Mouse (Mus musculus) embryo, embryonic 10 days (tissue): ENCODE measurements around the gene Aida.
"Not testable (repeated sequence)": the region's sequence is repeated elsewhere in the genome, so short reads cannot be mapped to it uniquely, and the experiment has no call there.

ENCODE experiments used
- DNase-seq: peaks from one replicate; pipeline ENCODE4 v3.0.0-alpha.2; 2015; ENCODE audit warnings: low spot score

The Aida gene

DNA sequence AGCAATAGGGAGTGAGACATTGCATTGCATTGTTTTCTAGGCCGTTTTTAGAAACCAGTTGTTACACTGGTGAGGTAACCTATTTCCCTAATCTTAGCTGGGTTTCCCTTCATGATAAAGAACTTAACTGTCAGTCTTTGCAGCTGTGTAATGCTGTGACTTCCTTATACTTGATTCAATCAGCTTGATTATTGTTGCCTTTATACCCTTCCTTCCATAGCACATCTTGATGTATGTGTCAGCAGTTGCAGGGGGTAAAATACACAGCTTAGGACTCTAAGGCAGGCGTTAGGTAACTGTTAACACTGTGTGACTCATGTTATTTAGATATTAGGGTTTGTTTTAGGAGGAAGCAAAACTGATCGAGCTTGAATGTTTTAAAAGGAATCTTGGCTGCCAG, 24.3 kb downstream of the Aida start:
- DNase-seq, result no peak

DNA sequence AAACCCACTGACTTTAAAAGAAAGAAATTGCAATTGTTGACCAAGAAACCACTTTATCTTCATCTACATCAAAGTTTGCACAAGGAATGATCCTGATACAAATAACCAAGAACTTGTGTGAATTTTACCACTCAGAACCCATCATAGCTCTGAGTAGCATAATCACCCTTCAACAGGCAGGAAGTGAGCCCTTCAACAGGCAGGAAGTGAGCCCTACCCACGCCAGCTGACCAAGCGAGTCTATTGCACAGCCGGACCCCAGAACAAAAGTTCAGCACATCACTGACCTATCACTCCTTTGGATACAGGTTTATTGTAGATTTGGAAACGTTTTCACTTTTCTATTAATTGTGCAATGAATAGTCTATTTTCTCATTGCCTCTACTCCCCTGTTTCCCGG, 26.1 kb downstream of the Aida start:
- not testable (repeated sequence) for DNase-seq

- DNase-seq, result no peak
Measured at GRCm38 (mm10) chr1:183323923-183324322, 27.5 kb downstream of the Aida start.

GRCm38 (mm10) chr1:183324433-183324832, 28.0 kb downstream of the Aida start:
- DNase-seq, result no peak

GRCm38 (mm10) chr1:183327171-183327570, 30.8 kb downstream of the Aida start:
- DNase-seq, result no peak

GRCm38 (mm10) chr1:183342902-183343301, 46.5 kb downstream of the Aida start:
- not testable (repeated sequence) for DNase-seq

- DNase-seq, result peak; percentile 91
Measured at GRCm38 (mm10) chr1:183344886-183345816, 48.8 kb downstream of the Aida start.

DNA sequence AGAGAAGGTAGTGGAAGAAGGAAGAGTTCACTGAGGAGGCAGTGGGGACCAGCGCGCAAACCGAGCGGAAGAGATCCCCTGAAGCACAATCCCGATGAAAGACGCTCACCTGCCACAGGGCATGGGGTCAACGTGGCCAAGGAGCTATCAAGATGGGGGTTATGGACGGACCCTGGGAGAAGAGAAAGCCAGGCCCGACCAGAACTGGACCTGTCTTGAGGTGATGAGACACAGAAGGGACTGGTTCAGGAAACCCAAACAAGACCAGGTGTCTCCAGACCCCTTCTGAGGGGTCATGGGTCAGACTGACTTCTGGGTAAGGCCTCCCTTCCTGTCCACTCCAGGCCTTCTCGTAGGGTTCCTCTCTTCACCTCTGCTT, 49.4 kb downstream of the Aida start:
- no peak for DNase-seq

DNA sequence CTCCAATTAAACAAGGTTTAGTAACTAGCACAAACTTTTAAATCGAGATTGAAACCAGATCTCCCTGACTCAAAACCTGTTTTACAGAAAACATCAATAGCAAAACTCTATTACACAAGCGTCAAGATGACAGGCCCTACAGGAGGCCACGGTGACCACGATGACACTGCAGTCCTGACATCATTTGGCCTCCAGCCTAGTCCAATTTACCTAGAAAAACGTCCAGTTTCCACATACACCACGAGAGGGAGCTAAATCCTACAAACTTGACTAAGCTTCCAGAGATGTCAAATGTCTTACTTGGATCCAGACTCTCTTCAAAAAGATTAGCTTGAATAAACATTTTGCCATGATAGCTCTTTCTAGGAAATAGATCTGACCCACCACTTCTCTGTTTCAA, 53.5 kb downstream of the Aida start:
- peak; percentile 81 for DNase-seq

- no peak for DNase-seq
Measured at GRCm38 (mm10) chr1:183358901-183359300, 62.5 kb downstream of the Aida start.

DNA sequence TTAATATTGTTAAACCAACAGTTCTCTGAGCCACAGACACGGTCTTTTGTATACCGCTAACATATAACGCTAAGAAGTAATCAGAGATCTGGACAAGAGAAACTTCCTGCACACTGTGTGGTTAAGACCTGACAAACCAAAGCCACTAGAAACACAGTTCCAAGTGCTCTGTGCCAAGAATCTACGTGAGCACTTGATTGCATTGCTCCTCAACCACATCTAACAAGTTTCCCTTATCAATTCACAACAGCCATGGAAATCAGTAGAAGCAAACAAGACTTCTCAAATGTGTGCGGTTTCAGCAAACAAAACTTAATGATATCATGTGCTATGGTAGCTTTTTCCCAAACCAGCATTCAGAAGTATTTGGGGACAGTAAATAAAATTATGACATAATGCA, 65.9 kb downstream of the Aida start:
- DNase-seq, result no peak

DNA sequence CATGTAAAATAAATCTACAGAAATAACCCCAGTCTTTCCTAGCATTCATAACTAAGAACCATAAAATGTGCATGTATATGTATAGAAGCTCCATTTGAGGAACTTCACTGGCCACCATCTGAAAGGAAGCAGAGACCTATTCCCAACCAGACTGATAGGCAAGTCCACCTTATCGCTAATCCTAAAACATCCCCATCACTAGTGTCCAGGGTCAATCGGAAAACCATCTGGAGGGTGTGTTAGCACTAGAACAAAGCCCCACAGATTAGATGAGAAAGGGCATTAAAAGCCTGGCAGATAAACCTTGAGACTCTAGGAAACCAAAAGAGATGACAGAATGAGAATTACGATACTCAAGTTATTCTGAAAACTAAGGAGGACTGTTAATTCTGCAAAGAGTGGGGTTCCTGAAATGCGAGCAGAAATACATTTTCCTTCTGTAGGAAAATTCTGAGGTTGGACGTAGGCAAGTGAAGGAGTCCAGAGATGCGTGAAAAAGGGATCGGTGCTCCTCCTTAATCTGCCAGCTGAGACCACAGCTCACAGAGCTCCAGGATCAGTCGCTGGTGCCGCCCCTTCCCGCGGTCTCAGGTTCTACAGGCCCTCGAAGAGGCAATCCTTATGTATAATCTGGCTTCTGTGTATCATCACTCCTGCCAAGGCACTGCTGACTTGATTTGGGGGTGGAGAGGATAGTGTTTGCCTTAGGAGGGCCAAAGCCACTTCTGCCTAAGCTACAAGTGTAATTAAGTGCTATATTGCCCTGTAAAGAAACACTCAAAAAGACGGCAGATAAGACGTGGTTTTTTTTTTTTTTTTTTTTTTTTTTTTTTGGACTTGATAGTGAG, 66.6 kb downstream of the Aida start:
- no peak for DNase-seq

DNA sequence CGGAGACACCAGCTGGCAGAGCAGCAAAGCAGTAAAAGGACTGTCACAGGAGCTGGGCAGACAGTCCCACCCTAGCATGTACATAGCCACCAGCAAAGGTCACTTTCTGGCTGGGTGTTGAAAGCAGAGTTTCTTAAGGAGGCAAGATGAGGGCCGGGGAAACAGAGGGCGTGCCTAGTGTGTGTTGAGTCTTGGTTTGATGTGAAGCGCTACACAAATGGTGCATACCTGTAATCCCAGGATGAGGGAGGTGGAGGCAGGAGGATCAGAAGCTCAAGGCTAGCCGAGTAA, 67.1 kb downstream of the Aida start:
- no peak for DNase-seq

- DNase-seq, result no peak
Measured at GRCm38 (mm10) chr1:183366361-183366760, 70.0 kb downstream of the Aida start.

- peak; percentile 20 for DNase-seq
Measured at GRCm38 (mm10) chr1:183368601-183369400, 72.4 kb downstream of the Aida start.

DNA sequence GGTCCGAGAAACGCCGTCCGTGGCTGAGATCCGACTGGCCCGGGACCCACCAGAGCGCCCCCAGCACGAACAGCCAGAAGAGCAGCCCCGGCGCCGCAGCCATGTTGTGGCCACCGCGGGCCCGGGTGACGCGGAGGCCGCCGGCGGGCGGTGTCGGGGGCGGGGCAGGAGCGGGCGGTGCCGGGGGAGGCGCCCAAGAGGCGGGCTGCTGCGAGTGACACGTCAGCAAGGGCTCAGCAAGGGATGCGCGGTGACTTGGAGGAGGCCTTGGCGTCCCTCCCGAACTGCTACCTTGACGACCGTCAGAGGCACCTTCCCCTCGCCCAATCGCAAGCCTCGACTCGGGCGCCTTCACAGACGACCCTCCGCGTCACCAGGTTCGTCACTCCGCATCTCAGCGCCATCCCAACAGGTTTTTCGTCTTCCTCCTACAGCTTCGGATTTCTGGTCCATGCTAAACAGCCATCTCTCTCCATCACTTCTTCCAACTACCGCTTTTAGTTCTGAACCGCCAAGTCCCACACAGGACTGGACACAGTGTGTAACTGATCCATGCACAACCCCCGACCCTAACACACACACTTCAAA, 73.1 kb downstream of the Aida start, which contains the start of gene Mia3:
Gene Mia3 (minus strand): TSS at position 127 of the 588 bp plus-strand sequence.
- peak; percentile 96 for DNase-seq

DNA sequence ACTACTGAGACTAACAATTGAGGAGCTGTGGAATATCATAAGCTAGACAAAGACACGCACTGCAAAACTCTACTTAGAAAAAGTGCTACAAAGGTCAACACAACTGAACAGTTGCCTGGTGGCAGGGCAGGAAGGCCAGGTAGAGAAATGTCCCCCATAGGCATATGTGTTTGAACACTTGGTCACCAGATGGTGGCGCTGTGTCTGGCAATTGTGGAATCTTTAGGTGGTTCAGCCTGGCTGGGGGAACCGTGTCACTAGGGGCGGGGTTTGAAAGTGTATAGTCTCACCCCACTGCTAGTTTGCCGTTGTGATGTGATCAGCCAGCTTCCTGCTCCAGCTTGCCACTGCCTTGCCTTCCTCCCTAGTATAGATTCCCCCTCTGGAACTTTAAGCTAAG, 78.3 kb downstream of the Aida start:
- DNase-seq, result no peak
